Mouse (Mus musculus) embryonic facial prominence, embryonic 11.5 days (tissue): ENCODE results near the gene Ppp3ca. TPM values are rescaled to one million over a fixed set of nuclear protein-coding genes. Genes with fewer than 3 reads are reported as not detected.
A peak's percentile ranks its signal among the peaks of the same experiment; 100 is the strongest.

Experiments
- ATAC-seq: fragments of 200-750 bp; cut with Nextera tagmentation; replicated peaks from 2 replicates; pipeline ENCODE4 v1.8.0; 2017; ENCODE audit warnings: low read depth; ENCODE audit not compliant: insufficient number of reproducible peaks, low FRiP score, low TSS enrichment
- DNase-seq: peaks from one replicate; pipeline ENCODE4 v3.0.0-alpha.2; 2015; ENCODE audit warnings: low spot score
- H3K27ac ChIP-seq: fragments of 300-500 bp; sonication (generic); replicated peaks from 2 replicates; pipeline ENCODE4 v1.5.1; 2014; ENCODE audit warnings: mild to moderate bottlenecking, low read depth, low read length, control low read depth
- H3K27me3 ChIP-seq: fragments of 300-500 bp; sonication (generic); 2 replicates; pipeline ENCODE4 v1.6.1; 2014; ENCODE audit warnings: mild to moderate bottlenecking, low read length, moderate library complexity, mixed read lengths; ENCODE audit not compliant: control insufficient read depth, insufficient read depth
- H3K36me3 ChIP-seq: fragments of 300-500 bp; sonication (generic); replicated peaks from 2 replicates; pipeline ENCODE4 v1.6.1; 2014; ENCODE audit warnings: low read depth, mild to moderate bottlenecking, low read length, moderate library complexity, mixed read lengths; ENCODE audit not compliant: control insufficient read depth, insufficient read depth
- H3K4me1 ChIP-seq: fragments of 300-500 bp; sonication (generic); 2 replicates; pipeline ENCODE4 v1.6.1; 2014; ENCODE audit warnings: low read length, mixed read lengths; ENCODE audit not compliant: control insufficient read depth, insufficient read depth
- H3K4me2 ChIP-seq: fragments of 300-500 bp; sonication (generic); 2 replicates; pipeline ENCODE4 v1.6.1; 2014; ENCODE audit warnings: low read depth, mild to moderate bottlenecking, control low read depth, low read length, moderate library complexity
- H3K4me3 ChIP-seq: fragments of 300-500 bp; sonication (generic); 2 replicates; pipeline ENCODE4 v1.5.1; 2014; ENCODE audit warnings: low read depth, low read length, control low read depth
- H3K9ac ChIP-seq: fragments of 300-500 bp; sonication (generic); replicated peaks from 2 replicates; pipeline ENCODE4 v1.6.1; 2014; ENCODE audit warnings: mild to moderate bottlenecking, control low read depth, low read length
- H3K9me3 ChIP-seq: fragments of 300-500 bp; sonication (generic); replicated peaks from 2 replicates; pipeline ENCODE4 v1.6.1; 2016; ENCODE audit warnings: mild to moderate bottlenecking, low read length, inconsistent platforms, mixed read lengths; ENCODE audit not compliant: control insufficient read depth
- WGBS: fragments of 180-500 bp; shearing (Covaris S2); extraction: QIAGEN DNeasy Blood & Tissue Kit; methylation state at CpG from one replicate; pipeline ENCODE4 v1.1.7; 2014; 5-methylcytosine and 5-hydroxymethylcytosine counted together
- polyA plus RNA-seq: library from polyadenylated mRNA; unstranded; fragments of >200 nt; fragmentation: Nextera tagmentation; extraction: Ambion mirVana; gene quantifications from 2 replicates; pipeline ENCODE4 v1.2.1, GENCODE M21; 2014

The Ppp3ca gene
- polyA plus RNA-seq = 57.4 and 58.6 TPM in 2 replicates

DNA sequence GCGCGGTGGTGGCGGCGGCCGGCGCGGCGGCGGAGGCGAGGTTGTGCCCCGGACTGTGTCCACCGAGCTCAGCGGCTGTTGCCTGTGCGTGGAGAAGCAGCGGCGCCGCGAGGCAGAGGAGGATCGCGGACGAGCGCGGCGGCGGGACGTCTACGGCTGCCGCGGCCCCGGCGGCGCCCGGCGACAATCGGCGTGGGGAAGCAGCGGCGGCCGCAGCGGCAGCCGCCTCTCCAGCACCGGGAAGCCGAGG is at the start of gene Ppp3ca:
Gene Ppp3ca, plus strand, starts transcription at position 15 of the 250 bp plus-strand sequence.
- Histone ChIP-seq H3K4me3 (peak within 1 kb of the TSS; percentile 90), H3K9me3 (no peaks in the 10 kb centered on the region), H3K36me3 (no peaks in the 10 kb centered on the region), H3K27me3 (no peaks in the 10 kb centered on the region), H3K27ac (peak within 1 kb of the TSS; percentile 82), H3K4me2 (peak within 1 kb of the TSS; percentile 81), H3K9ac (peak within 1 kb of the TSS; percentile 82), H3K4me1 (no peaks in the 10 kb centered on the region)
- no peak for DNase-seq
- no peak for ATAC-seq
- WGBS = 0% methylated on average over 23 of the region's 43 CpGs

DNA sequence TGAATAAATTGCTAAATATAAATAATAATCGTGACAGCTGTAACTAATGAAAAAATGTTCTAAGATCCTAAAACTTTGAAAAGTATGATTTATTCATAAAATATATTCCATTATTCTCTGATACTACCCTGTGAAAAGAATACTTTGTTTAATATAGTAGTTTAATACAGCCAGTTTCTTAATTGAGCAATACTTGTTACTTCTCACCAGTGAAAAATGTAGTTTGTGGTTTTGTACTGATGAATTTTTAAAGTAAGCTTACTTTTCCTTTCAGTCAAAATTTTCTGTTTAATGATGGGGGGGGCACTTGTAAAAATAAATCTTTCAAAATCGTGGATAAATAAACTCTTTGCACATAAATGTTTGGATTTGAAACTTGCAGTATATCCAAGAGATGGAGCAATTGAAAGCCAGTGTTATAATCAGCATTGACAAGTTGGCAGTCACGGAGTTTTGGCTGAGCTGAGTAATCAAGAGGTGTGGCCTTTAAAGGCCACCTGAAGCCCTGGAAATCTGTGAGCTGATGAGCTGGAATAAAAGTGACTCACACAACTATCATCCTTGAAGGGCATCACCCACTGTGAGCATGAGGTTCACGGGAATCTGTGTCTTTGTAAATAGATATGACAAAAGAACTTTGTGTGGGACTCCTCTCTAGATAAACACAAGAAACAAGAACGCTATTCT is 29.2 kb upstream of the Ppp3ca start:
- no peaks in the 10 kb centered on the region for H3K9me3 ChIP-seq
- WGBS = 70% methylated on average over 5 of the region's 5 CpGs
- no peak overlapping the region for H3K4me2 ChIP-seq
- H3K27ac ChIP-seq = no peak overlapping the region
- no peaks in the 10 kb centered on the region for H3K4me1 ChIP-seq
- no peak overlapping the region for H3K9ac ChIP-seq
- H3K4me3 ChIP-seq = no peak overlapping the region
- ATAC-seq = no peak
- no peak for DNase-seq
- no peaks in the 10 kb centered on the region for H3K27me3 ChIP-seq
- no peaks in the 10 kb centered on the region for H3K36me3 ChIP-seq

DNA sequence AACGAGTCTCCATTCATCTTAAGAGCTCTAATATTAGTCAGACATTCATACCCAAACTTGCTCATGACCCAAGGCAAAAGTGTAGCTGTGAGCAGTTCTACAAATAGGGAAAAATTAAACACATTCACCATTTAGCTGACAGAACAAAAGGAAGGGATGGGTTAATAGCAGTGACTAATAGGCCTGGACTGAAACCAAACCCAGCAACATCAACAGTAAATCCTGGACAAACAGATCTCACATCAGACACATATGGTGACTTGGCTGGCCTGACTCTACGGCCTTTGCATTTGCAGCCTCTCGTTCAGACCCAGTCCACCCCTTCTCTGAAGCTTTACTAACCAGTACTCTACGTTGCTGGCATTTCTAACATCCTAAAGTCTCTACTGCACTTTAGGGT is 19.0 kb upstream of the Ppp3ca start:
- H3K4me2 ChIP-seq = no peak overlapping the region
- H3K4me1 ChIP-seq = no peaks in the 10 kb centered on the region
- H3K9me3 ChIP-seq = no peaks in the 10 kb centered on the region
- no peak overlapping the region for H3K9ac ChIP-seq
- DNase-seq (no peak), ATAC-seq (no peak)
- WGBS = 70% methylated on average over 4 of the region's 4 CpGs
- no peaks in the 10 kb centered on the region for H3K36me3 ChIP-seq
- no peaks in the 10 kb centered on the region for H3K27me3 ChIP-seq
- H3K27ac ChIP-seq = no peak overlapping the region
- H3K4me3 ChIP-seq = no peak overlapping the region

DNA sequence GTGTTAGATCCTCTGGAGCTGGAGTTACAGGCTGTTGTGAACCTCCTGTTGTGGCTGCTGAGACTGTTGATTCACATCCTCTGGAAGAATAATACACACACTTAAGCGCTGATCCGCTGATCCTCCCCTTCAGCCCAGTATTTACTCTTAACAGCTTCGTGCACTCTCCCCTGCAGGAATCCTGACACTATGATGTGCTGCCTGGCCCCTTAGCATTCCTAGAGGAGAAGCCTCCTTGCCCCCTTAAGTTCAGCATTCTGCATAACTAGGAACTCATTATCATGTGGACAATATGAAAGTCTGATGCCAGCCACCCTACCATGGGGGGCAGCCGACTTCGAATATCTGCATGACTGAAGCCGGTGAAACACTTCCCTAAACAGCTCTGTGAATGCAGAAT is 18.4 kb upstream of the Ppp3ca start:
- DNase-seq = no peak
- no peak for ATAC-seq
- no peaks in the 10 kb centered on the region for H3K36me3 ChIP-seq
- H3K4me1 ChIP-seq = no peaks in the 10 kb centered on the region
- H3K9me3 ChIP-seq = no peaks in the 10 kb centered on the region
- H3K4me2 ChIP-seq = no peak overlapping the region
- 36% methylated on average over 6 of the region's 6 CpGs for WGBS
- no peak overlapping the region for H3K4me3 ChIP-seq
- H3K27me3 ChIP-seq = no peaks in the 10 kb centered on the region
- no peak overlapping the region for H3K27ac ChIP-seq
- H3K9ac ChIP-seq = no peak overlapping the region

DNA sequence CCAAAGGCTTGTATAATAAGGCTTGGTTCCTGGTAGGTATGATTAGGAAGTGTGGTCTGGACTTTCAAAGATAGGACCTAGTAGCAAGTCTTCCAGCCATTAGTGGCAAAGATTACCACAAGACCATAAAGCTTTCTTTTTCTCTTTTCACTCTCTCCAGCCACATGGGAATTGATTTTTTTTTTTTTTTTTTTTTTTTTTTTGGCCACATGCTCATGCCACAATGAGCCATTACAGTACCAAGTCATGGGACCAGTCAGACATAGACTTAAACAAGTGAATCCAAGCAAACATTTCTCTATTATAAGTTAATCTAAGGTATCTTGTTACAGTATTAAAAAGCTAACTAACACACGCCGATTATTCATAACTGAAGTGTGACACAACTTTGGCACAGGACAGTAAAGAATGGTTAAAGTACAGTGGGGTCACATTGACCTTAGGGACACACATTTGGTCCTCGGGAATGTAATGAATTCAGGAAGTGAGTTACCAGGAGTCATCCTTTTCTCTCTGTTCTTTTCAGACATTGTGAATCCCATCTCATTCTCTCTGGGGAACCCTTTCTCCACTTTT is 13.4 kb upstream of the Ppp3ca start:
- H3K27me3 ChIP-seq = no peaks in the 10 kb centered on the region
- no peak overlapping the region for H3K4me2 ChIP-seq
- no peaks in the 10 kb centered on the region for H3K4me1 ChIP-seq
- H3K27ac ChIP-seq = no peak overlapping the region
- no peak for DNase-seq
- WGBS = 86% methylated on average over 3 of the region's 3 CpGs
- no peak overlapping the region for H3K4me3 ChIP-seq
- no peaks in the 10 kb centered on the region for H3K9me3 ChIP-seq
- ATAC-seq = no peak
- H3K36me3 ChIP-seq = no peaks in the 10 kb centered on the region
- no peak overlapping the region for H3K9ac ChIP-seq

DNA sequence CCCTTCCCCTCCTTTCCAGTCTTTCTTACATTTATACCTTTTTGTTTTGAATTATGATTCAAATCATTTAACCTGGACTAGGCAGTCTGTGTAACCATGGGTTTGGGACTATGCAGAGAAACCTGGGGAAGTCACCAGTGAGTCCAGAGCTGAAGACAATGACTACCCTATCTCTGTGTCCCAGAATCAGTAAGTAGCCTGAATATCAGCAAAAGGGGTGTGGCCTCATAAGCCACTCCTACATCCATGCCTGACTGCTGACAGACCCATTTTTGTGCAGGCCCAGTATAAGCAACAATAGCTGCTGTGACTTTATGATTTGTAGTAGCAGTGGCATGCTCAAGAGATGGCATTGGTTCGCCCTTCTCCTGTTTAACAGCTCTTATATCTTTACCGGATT is 11.2 kb upstream of the Ppp3ca start:
- no peaks in the 10 kb centered on the region for H3K9me3 ChIP-seq
- DNase-seq = no peak
- 89% methylated on average over 2 of the region's 2 CpGs for WGBS
- H3K9ac ChIP-seq = no peak overlapping the region
- H3K4me2 ChIP-seq = no peak overlapping the region
- H3K36me3 ChIP-seq = no peaks in the 10 kb centered on the region
- no peak overlapping the region for H3K27ac ChIP-seq
- H3K4me1 ChIP-seq = no peaks in the 10 kb centered on the region
- no peak for ATAC-seq
- H3K4me3 ChIP-seq = no peak overlapping the region
- no peaks in the 10 kb centered on the region for H3K27me3 ChIP-seq

DNA sequence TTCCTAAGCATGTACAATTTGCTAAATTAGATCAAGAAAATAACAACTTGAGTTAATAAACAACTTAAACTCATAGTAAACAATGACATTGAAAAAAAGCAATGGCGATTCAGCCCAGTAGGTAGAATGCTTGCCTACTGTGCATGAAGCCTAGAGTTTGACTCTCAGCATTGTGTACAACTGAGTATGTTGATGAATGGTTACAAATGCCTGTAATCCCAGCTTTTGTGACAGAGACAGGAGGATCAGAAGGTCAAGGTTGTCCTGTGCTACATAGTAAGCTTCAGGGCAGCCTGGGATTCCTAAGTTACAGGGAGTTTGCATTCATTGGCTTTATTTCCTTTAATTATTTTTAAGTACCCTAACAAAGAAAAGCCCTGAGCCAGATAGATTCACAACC is 4.8 kb upstream of the Ppp3ca start:
- no peak overlapping the region for H3K4me3 ChIP-seq
- H3K4me2 ChIP-seq = no peak overlapping the region
- 84% methylated on average over 1 of the region's 1 CpGs for WGBS
- H3K36me3 ChIP-seq = no peaks in the 10 kb centered on the region
- no peaks in the 10 kb centered on the region for H3K27me3 ChIP-seq
- no peaks in the 10 kb centered on the region for H3K4me1 ChIP-seq
- no peaks in the 10 kb centered on the region for H3K9me3 ChIP-seq
- ATAC-seq (no peak), DNase-seq (no peak)
- H3K9ac ChIP-seq = no peak overlapping the region
- no peak overlapping the region for H3K27ac ChIP-seq

DNA sequence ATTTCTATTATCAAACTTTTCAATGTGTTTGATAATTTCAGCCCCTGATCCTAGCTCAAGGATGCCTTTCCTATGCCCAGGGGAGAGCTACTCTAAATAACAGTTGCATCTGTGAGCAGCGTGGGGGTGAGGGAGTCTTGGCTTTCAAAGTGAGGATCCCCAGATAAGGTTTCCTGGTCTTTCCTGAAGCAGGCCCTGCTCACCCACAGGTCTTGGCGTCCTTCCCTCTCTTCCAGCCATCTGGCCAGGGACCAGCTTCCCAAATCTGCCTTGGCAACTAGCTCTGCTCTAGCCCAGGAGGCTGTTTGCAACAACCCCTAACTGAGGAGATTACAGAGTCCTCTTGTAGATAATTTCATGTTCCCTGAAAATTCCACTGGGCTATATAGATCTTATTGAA is 1.9 kb upstream of the Ppp3ca start:
- Histone ChIP-seq H3K4me2 (no peak overlapping the region), H3K9ac (no peak overlapping the region), H3K27me3 (no peaks in the 10 kb centered on the region), H3K9me3 (no peaks in the 10 kb centered on the region), H3K36me3 (no peaks in the 10 kb centered on the region), H3K4me1 (no peaks in the 10 kb centered on the region), H3K27ac (no peak overlapping the region), H3K4me3 (no peak overlapping the region)
- DNase-seq (no peak), ATAC-seq (no peak)
- WGBS = 74% methylated on average over 2 of the region's 2 CpGs
